28 mouse cellular contexts compared by ENCODE assay signal in genomic region chr4:102972071-102972470, GRCm38 (mm10). TPM values are rescaled to one million over a fixed set of nuclear protein-coding genes. Genes with fewer than 3 reads are reported as not detected.
DNase-seq lines count a peak whose midpoint lies in the region; ATAC-seq lines count a peak whose summit lies in the region.
"Had no signal": no experiment of that assay in that cellular context is flagged by ENCODE, and none has a peak within 500 bp of the region (broad histone marks: within the 10 kb centered on the region; RNA-seq: fewer than 3 reads in every experiment).

No protein-coding gene starts in this region.

- H3K9me3 ChIP-seq in intestine, embryonic 14.5 days (ENCODE audit: control insufficient read depth, low read length), result no peaks in the 10 kb centered on the region
- H3K9me3 ChIP-seq in intestine, embryonic 16.5 days (ENCODE audit: control insufficient read depth, low read length), result no peaks in the 10 kb centered on the region
- no peaks in the 10 kb centered on the region for H3K9me3 ChIP-seq in heart, embryonic 11.5 days (replicated peaks; ENCODE audit: control insufficient read depth, low read length)
- H3K9me3 ChIP-seq in heart, embryonic 10.5 days, result no peaks in the 10 kb centered on the region
- H3K9me3 ChIP-seq: embryonic facial prominence, embryonic 13.5 days; embryonic facial prominence, embryonic 15.5 days; forebrain, embryonic 10.5 days; forebrain, embryonic 12.5 days had no signal

- DNase-seq in intestine, embryonic 14.5 days (ENCODE audit: low spot score), result peak; percentile 27
- DNase-seq in heart, embryonic 10.5 days (ENCODE audit: low spot score), result no peak
- DNase-seq: adrenal gland, adult 8-10 months; adrenal gland, postnatal 14 days; adrenal gland, postnatal 36 days; B cell, adult 2 months; cerebellum, adult 11-12 months; cerebellum, adult 2 months; cerebellum, adult 9-10 months; cerebellum, postnatal 10 days; cerebellum, postnatal 25 days; embryo, embryonic 11 days had no signal

- H3K27ac ChIP-seq in intestine, embryonic 14.5 days (ENCODE audit: low read depth), result no peak overlapping the region
- no peak overlapping the region for H3K27ac ChIP-seq in intestine, embryonic 16.5 days (ENCODE audit: low read length)
- H3K27ac ChIP-seq in heart, embryonic 11.5 days (ENCODE audit: low read depth, low read length), result no peak overlapping the region
- H3K27ac ChIP-seq in heart, embryonic 10.5 days, result no peak overlapping the region
- H3K27ac ChIP-seq: embryonic facial prominence, embryonic 13.5 days; embryonic facial prominence, embryonic 15.5 days; forebrain, embryonic 10.5 days; forebrain, embryonic 12.5 days had no signal

- H3K9ac ChIP-seq in intestine, embryonic 14.5 days (ENCODE audit: low read length), result no peak overlapping the region
- no peak overlapping the region for H3K9ac ChIP-seq in intestine, embryonic 16.5 days (ENCODE audit: low read depth, low read length)
- no peak overlapping the region for H3K9ac ChIP-seq in heart, embryonic 11.5 days (ENCODE audit: low read depth, low read length)
- H3K9ac ChIP-seq: embryonic facial prominence, embryonic 13.5 days; embryonic facial prominence, embryonic 15.5 days; forebrain, embryonic 12.5 days had no signal

- no peaks in the 10 kb centered on the region; the same call in 1 of the 2 replicates for H3K4me1 ChIP-seq in intestine, embryonic 14.5 days (replicated peaks; ENCODE audit: control insufficient read depth, insufficient read depth, low read length)
- no peaks in the 10 kb centered on the region for H3K4me1 ChIP-seq in intestine, embryonic 16.5 days (ENCODE audit: control insufficient read depth, insufficient read depth, low read length)
- H3K4me1 ChIP-seq in heart, embryonic 11.5 days (ENCODE audit: control insufficient read depth, insufficient read depth, low read length), result no peaks in the 10 kb centered on the region
- no peaks in the 10 kb centered on the region for H3K4me1 ChIP-seq in heart, embryonic 10.5 days
- H3K4me1 ChIP-seq: embryonic facial prominence, embryonic 15.5 days had no signal

- no peak overlapping the region for H3K4me3 ChIP-seq in intestine, embryonic 14.5 days (ENCODE audit: low read depth, low read length)
- no peak overlapping the region for H3K4me3 ChIP-seq in intestine, embryonic 16.5 days (ENCODE audit: low read length)
- H3K4me3 ChIP-seq in heart, embryonic 11.5 days (ENCODE audit: low read depth, low read length), result no peak overlapping the region
- no peak overlapping the region for H3K4me3 ChIP-seq in heart, embryonic 10.5 days
- H3K4me3 ChIP-seq: embryonic facial prominence, embryonic 13.5 days; embryonic facial prominence, embryonic 15.5 days; erythroblast, embryonic 14.5 days; forebrain, embryonic 10.5 days; forebrain, embryonic 12.5 days had no signal

- no peaks in the 10 kb centered on the region for H3K27me3 ChIP-seq in intestine, embryonic 14.5 days (replicated peaks; ENCODE audit: control insufficient read depth, insufficient read depth, low read length)
- no peaks in the 10 kb centered on the region for H3K27me3 ChIP-seq in intestine, embryonic 16.5 days (replicated peaks; ENCODE audit: control insufficient read depth, insufficient read depth, low read length)
- H3K27me3 ChIP-seq in heart, embryonic 11.5 days (ENCODE audit: control insufficient read depth, insufficient read depth, low read length), result 0 out of 2 replicates have a peak, but pooled peaks cover 2% of the 10 kb centered on the region
- H3K27me3 ChIP-seq in heart, embryonic 10.5 days (ENCODE audit: insufficient read depth, poor library complexity, severe bottlenecking), result peaks cover 9% of the 10 kb centered on the region; the same call in 1 of the 2 replicates
- H3K27me3 ChIP-seq: CH12.LX; embryonic facial prominence, embryonic 13.5 days; embryonic facial prominence, embryonic 15.5 days had no signal

- no peak for ATAC-seq in intestine, embryonic 14.5 days (replicated peaks; ENCODE audit: low FRiP score, low TSS enrichment, low read depth)
- ATAC-seq in intestine, embryonic 16.5 days, result no peak
- ATAC-seq in megakaryocyte, adult 5-6 weeks (ENCODE audit: poor library complexity, severe bottlenecking), result peak; percentile 20; the same call in 1 of the 2 replicates
- ATAC-seq in heart, embryonic 11.5 days (replicated peaks; ENCODE audit: insufficient number of reproducible peaks, low FRiP score, low TSS enrichment), result no peak
- ATAC-seq: activated CD4-positive, CD25-positive, alpha-beta regulatory T cell, adult 4 months; CD4-positive, CD25-positive, alpha-beta regulatory T cell, adult 4 months; forebrain, embryonic 14.5 days; forebrain, embryonic 16.5 days; Patski had no signal

- no peaks in the 10 kb centered on the region for H3K36me3 ChIP-seq in intestine, embryonic 14.5 days (ENCODE audit: control insufficient read depth, insufficient read depth, low read length)
- H3K36me3 ChIP-seq in intestine, embryonic 16.5 days (ENCODE audit: control insufficient read depth, insufficient read depth, low read length), result no peaks in the 10 kb centered on the region
- H3K36me3 ChIP-seq in heart, embryonic 11.5 days (ENCODE audit: control insufficient read depth, insufficient read depth, low read length), result no peaks in the 10 kb centered on the region
- no peaks in the 10 kb centered on the region for H3K36me3 ChIP-seq in heart, embryonic 10.5 days
- H3K36me3 ChIP-seq: embryonic facial prominence, embryonic 13.5 days; embryonic facial prominence, embryonic 15.5 days; forebrain, embryonic 10.5 days; forebrain, embryonic 12.5 days; G1E had no signal

- WGBS in intestine, embryonic 14.5 days, result 83% methylated on average over 3 of the region's 3 CpGs
- WGBS in intestine, embryonic 16.5 days, result 78% methylated on average over 3 of the region's 3 CpGs
- whole genome bisulfite sequencing in heart, embryonic 11.5 days (ENCODE audit: insufficient replicate concordance), result 70% methylated on average over 3 of the region's 3 CpGs
- WGBS in heart, embryonic 10.5 days, result 71% methylated on average over 3 of the region's 3 CpGs

- no peak overlapping the region for H3K4me2 ChIP-seq in intestine, embryonic 14.5 days (ENCODE audit: low read length)
- H3K4me2 ChIP-seq in intestine, embryonic 16.5 days (ENCODE audit: low read depth, low read length), result no peak overlapping the region
- H3K4me2 ChIP-seq in heart, embryonic 11.5 days, result no peak overlapping the region
- H3K4me2 ChIP-seq: embryonic facial prominence, embryonic 13.5 days; embryonic facial prominence, embryonic 15.5 days; forebrain, embryonic 12.5 days had no signal

RNA-seq across cellular contexts. Expression of gene Tctex1d1, which starts 6.3 kb away (rescaled TPM):
- polyA plus RNA-seq in intestine, embryonic 14.5 days (2014; fragmentation: Nextera tagmentation; extraction: Ambion mirVana), result 0.47 and 0.67 TPM in 2 replicates
- 0.95 and 1.0 TPM in 2 replicates for polyA plus RNA-seq in intestine, embryonic 16.5 days (2015; fragmentation: Nextera tagmentation; extraction: Ambion mirVana)
- 1.9 and 5.2 TPM in 2 replicates for total RNA-seq in megakaryocyte, adult 5-6 weeks (2015)
- total RNA-seq in megakaryocyte, adult 5-6 weeks (2017), result 3.5 and 5.5 TPM in 2 replicates
- not detected in 2 replicates for polyA plus RNA-seq in heart, embryonic 11.5 days (2014; fragmentation: Nextera tagmentation; extraction: Ambion mirVana)
- 0.38 TPM in 1 of 2 replicates, not detected in the other for polyA plus RNA-seq in heart, embryonic 10.5 days (2016; fragmentation: Nextera tagmentation; extraction: Ambion mirVana)
- total RNA-seq: adrenal gland, adult 18-20 months; adrenal gland, adult 8-10 months; adrenal gland, postnatal 14 days; adrenal gland, postnatal 36 days; CH12.LX had no signal
- polyA plus RNA-seq: CD4-positive, CD25-positive, alpha-beta regulatory T cell, adult 4 months; erythroblast, embryonic 14.5 days; G1E; Patski had no signal

RNA-seq across cellular contexts. Expression of gene Insl5, which starts 54.6 kb away (rescaled TPM):
- not detected in 2 replicates for polyA plus RNA-seq in intestine, embryonic 14.5 days (2014; fragmentation: Nextera tagmentation; extraction: Ambion mirVana)
- polyA plus RNA-seq in intestine, embryonic 16.5 days (2015; fragmentation: Nextera tagmentation; extraction: Ambion mirVana), result 1.3 and 2.7 TPM in 2 replicates
- total RNA-seq in megakaryocyte, adult 5-6 weeks (2015), result not detected in 2 replicates
- total RNA-seq in megakaryocyte, adult 5-6 weeks (2017), result not detected in 2 replicates
- polyA plus RNA-seq in heart, embryonic 11.5 days (2014; fragmentation: Nextera tagmentation; extraction: Ambion mirVana), result 0.40 TPM in 1 of 2 replicates, not detected in the other
- polyA plus RNA-seq in heart, embryonic 10.5 days (2016; fragmentation: Nextera tagmentation; extraction: Ambion mirVana), result not detected in 2 replicates
- total RNA-seq: adrenal gland, adult 18-20 months; adrenal gland, adult 8-10 months; adrenal gland, postnatal 14 days; adrenal gland, postnatal 36 days; CH12.LX; G1E had no signal
- polyA plus RNA-seq: activated CD4-positive, CD25-positive, alpha-beta regulatory T cell, adult 4 months; CD4-positive, CD25-positive, alpha-beta regulatory T cell, adult 4 months; embryonic facial prominence, embryonic 13.5 days; embryonic facial prominence, embryonic 15.5 days; erythroblast, embryonic 14.5 days; forebrain, embryonic 10.5 days; forebrain, embryonic 12.5 days; forebrain, embryonic 14.5 days; G1E; Patski had no signal
